Mouse (Mus musculus) c-Kit-positive CD71-negative TER-119-negative erythroid progenitor cells, embryonic 14.5 days (primary cell): Measurements from ENCODE around the gene Cela1.
A peak's percentile ranks its signal among the peaks of the same experiment; 100 is the strongest.

Source experiments
- DNase-seq: peaks from one replicate; pipeline ENCODE4 v3.0.0-alpha.2; 2013; ENCODE audit warnings: low read depth

Cela1 gene

GRCm38 (mm10) chr15:100687430-100687971 is at the start of gene Cela1:
TSS of gene Cela1 (minus strand) at chr15:100687921.
- DNase-seq: no peak

- DNase-seq: no peak
Observed at GRCm38 (mm10) chr15:100735953-100736300, 48.2 kb upstream of the Cela1 start.

GRCm38 (mm10) chr15:100735095-100735952 is 47.6 kb upstream of the Cela1 start:
- DNase-seq: no peak

- DNase-seq: no peak
Observed at GRCm38 (mm10) chr15:100732580-100732979, 44.9 kb upstream of the Cela1 start.

GRCm38 (mm10) chr15:100731081-100731480 is 43.4 kb upstream of the Cela1 start:
- DNase-seq: no peak

GRCm38 (mm10) chr15:100729281-100729985 is 41.7 kb upstream of the Cela1 start, which contains the start of gene Galnt6:
TSS of gene Galnt6 (minus strand) at chr15:100729376.
- DNase-seq: no peak

- DNase-seq: no peak
Observed at GRCm38 (mm10) chr15:100728586-100728985, 40.9 kb upstream of the Cela1 start.

- no peak for DNase-seq
Observed at GRCm38 (mm10) chr15:100727834-100728233, 40.1 kb upstream of the Cela1 start.

GRCm38 (mm10) chr15:100726721-100727120 is 39.0 kb upstream of the Cela1 start:
- no peak for DNase-seq

GRCm38 (mm10) chr15:100723505-100723904 is 35.8 kb upstream of the Cela1 start:
- DNase-seq: no peak

- no peak for DNase-seq
Observed at GRCm38 (mm10) chr15:100722564-100722963, 34.8 kb upstream of the Cela1 start.

GRCm38 (mm10) chr15:100722026-100722425 is 34.3 kb upstream of the Cela1 start:
- DNase-seq: no peak

GRCm38 (mm10) chr15:100721445-100721844 is 33.7 kb upstream of the Cela1 start:
- DNase-seq: no peak

GRCm38 (mm10) chr15:100720066-100720465 is 32.3 kb upstream of the Cela1 start:
- DNase-seq: no peak

GRCm38 (mm10) chr15:100719217-100719616 is 31.5 kb upstream of the Cela1 start:
- DNase-seq: no peak

GRCm38 (mm10) chr15:100718572-100718971 is 30.9 kb upstream of the Cela1 start:
- no peak for DNase-seq

- DNase-seq: no peak
Observed at GRCm38 (mm10) chr15:100717933-100718332, 30.2 kb upstream of the Cela1 start.

- DNase-seq: no peak
Observed at GRCm38 (mm10) chr15:100715399-100715993, 27.8 kb upstream of the Cela1 start.

GRCm38 (mm10) chr15:100714470-100714869 is 26.7 kb upstream of the Cela1 start:
- DNase-seq: no peak

GRCm38 (mm10) chr15:100710838-100711237 is 23.1 kb upstream of the Cela1 start:
- DNase-seq: no peak

GRCm38 (mm10) chr15:100708433-100709078 is 20.8 kb upstream of the Cela1 start:
- no peak for DNase-seq

GRCm38 (mm10) chr15:100706226-100706625 is 18.5 kb upstream of the Cela1 start:
- DNase-seq: peak; percentile 64
